Mouse (Mus musculus): ENCODE results near the gene Smyd4. TPM values are rescaled to one million over a fixed set of nuclear protein-coding genes. Genes with fewer than 3 reads are reported as not detected.

Gene Smyd4
- polyA plus RNA-seq, 1 experiment from 2014 or later, result 16.3 TPM

DNA sequence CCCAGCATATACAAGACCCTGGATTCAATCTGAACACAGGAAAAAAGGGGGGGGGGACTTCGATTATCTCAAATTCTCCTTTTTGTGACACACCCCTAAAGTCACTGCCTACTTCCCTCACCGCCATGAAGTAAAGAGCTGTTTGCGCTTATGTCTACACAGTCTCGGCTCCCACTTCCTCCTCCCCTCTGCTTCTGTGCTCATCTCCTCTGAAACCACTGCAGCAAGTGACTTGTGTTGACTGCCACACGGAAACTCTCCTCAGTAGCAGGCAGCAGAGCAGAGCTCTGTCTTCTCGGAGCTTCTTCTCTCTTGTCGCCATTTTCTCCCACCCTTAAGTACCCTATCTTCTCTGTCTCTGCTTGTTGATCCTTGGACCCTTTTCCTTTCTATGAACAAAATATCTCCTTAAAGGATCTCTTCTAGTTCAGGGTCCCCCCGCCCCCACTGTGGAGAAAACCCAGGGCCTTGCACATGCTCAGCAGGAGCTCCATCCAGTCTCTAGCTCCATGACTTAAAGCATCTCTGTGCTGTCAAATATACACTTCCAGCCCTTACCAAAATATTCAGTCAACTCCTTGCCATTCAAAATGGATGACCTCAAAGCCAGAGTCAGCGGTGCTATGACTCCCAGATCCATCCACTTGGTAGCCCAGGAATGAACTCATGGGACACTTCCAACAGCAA is 80.9 kb downstream of the Smyd4 start:
- Histone ChIP-seq H3K4me2 (ENCODE audit: low read depth, low read length) (no peak overlapping the region), H3K9me3 (replicated peaks; ENCODE audit: control insufficient read depth, low read length) (peaks cover 1% of the 10 kb centered on the region), H3K4me3 (ENCODE audit: low read length) (no peak overlapping the region), H3K9ac (ENCODE audit: low read length) (no peak overlapping the region), H3K36me3 (ENCODE audit: control insufficient read depth, insufficient read depth) (no peaks in the 10 kb centered on the region), H3K27ac (ENCODE audit: low read length) (no peak overlapping the region), H3K27me3 (ENCODE audit: control insufficient read depth, insufficient read depth, low read length) (no peaks in the 10 kb centered on the region), H3K4me1 (ENCODE audit: control insufficient read depth, insufficient read depth, low read length) (no peaks in the 10 kb centered on the region)
- ATAC-seq (replicated peaks; ENCODE audit: extremely low read depth, insufficient read depth, low FRiP score), result no peak
- WGBS, result 68% methylated on average over 9 of the region's 9 CpGs

GRCm38 (mm10) chr11:75431307-75431706 is 83.1 kb downstream of the Smyd4 start:
- Histone ChIP-seq H3K27me3 (ENCODE audit: control insufficient read depth, insufficient read depth, low read length) (no peaks in the 10 kb centered on the region; the same call in 1 of the 2 replicates), H3K4me3 (ENCODE audit: low read length) (no peak overlapping the region), H3K4me2 (ENCODE audit: low read depth, low read length) (no peak overlapping the region), H3K9ac (ENCODE audit: low read length) (no peak overlapping the region), H3K36me3 (ENCODE audit: control insufficient read depth, insufficient read depth) (no peaks in the 10 kb centered on the region), H3K9me3 (replicated peaks; ENCODE audit: control insufficient read depth, low read length) (peaks cover 4% of the 10 kb centered on the region), H3K4me1 (ENCODE audit: control insufficient read depth, insufficient read depth, low read length) (no peaks in the 10 kb centered on the region), H3K27ac (ENCODE audit: low read length) (no peak overlapping the region)
- 76% methylated on average over 11 of the region's 11 CpGs for WGBS
- ATAC-seq (replicated peaks; ENCODE audit: extremely low read depth, insufficient read depth, low FRiP score), result no peak

DNA sequence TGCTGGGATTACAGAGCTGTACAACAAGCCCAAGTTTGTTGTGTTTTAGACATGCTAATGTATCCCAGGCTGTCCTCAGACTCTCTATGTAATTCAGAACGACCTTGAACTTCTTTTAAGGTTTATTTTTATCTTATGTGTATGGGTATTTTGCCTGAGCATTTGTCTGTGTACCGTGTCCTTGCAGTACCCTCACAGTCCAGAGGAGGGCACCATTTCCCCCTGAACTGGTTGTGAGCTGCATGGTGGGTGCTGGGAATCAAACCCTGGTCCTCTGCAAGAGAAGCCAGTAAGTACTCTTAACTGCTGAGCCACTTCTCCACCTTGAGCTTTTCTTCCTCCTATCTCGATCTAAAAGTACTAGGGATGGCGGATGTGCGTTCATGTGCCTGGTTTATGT is 85.9 kb downstream of the Smyd4 start:
- no peaks in the 10 kb centered on the region for H3K4me1 ChIP-seq (ENCODE audit: control insufficient read depth, insufficient read depth, low read length)
- H3K9ac ChIP-seq (ENCODE audit: low read length), result no peak overlapping the region
- H3K4me3 ChIP-seq (ENCODE audit: low read length), result no peak overlapping the region
- H3K27me3 ChIP-seq (ENCODE audit: control insufficient read depth, insufficient read depth, low read length), result no peaks in the 10 kb centered on the region; the same call in 1 of the 2 replicates
- H3K9me3 ChIP-seq (replicated peaks; ENCODE audit: control insufficient read depth, low read length), result peaks cover 4% of the 10 kb centered on the region
- no peak for ATAC-seq (replicated peaks; ENCODE audit: extremely low read depth, insufficient read depth, low FRiP score)
- H3K27ac ChIP-seq (ENCODE audit: low read length), result no peak overlapping the region
- H3K36me3 ChIP-seq (ENCODE audit: control insufficient read depth, insufficient read depth), result no peaks in the 10 kb centered on the region
- H3K4me2 ChIP-seq (ENCODE audit: low read depth, low read length), result no peak overlapping the region
- 84% methylated on average over 5 of the region's 5 CpGs for WGBS

GRCm38 (mm10) chr11:75438194-75438593 is 90.0 kb downstream of the Smyd4 start:
- Histone ChIP-seq H3K9ac (ENCODE audit: low read length) (no peak overlapping the region), H3K36me3 (ENCODE audit: control insufficient read depth, insufficient read depth) (0 out of 2 replicates have a peak, but pooled peaks cover 8% of the 10 kb centered on the region), H3K27me3 (ENCODE audit: control insufficient read depth, insufficient read depth, low read length) (no peaks in the 10 kb centered on the region; the same call in 1 of the 2 replicates), H3K4me2 (ENCODE audit: low read depth, low read length) (no peak overlapping the region), H3K4me1 (ENCODE audit: control insufficient read depth, insufficient read depth, low read length) (no peaks in the 10 kb centered on the region), H3K9me3 (replicated peaks; ENCODE audit: control insufficient read depth, low read length) (peaks cover 4% of the 10 kb centered on the region), H3K4me3 (ENCODE audit: low read length) (no peak overlapping the region), H3K27ac (ENCODE audit: low read length) (no peak overlapping the region)
- WGBS, result 85% methylated on average over 13 of the region's 13 CpGs
- ATAC-seq (replicated peaks; ENCODE audit: extremely low read depth, insufficient read depth, low FRiP score), result no peak

GRCm38 (mm10) chr11:75438804-75439203 is 90.6 kb downstream of the Smyd4 start:
- Histone ChIP-seq H3K27me3 (ENCODE audit: control insufficient read depth, insufficient read depth, low read length) (no peaks in the 10 kb centered on the region; the same call in 1 of the 2 replicates), H3K9ac (ENCODE audit: low read length) (no peak overlapping the region), H3K4me3 (ENCODE audit: low read length) (no peak overlapping the region), H3K27ac (ENCODE audit: low read length) (no peak overlapping the region), H3K4me2 (ENCODE audit: low read depth, low read length) (no peak overlapping the region), H3K4me1 (ENCODE audit: control insufficient read depth, insufficient read depth, low read length) (no peaks in the 10 kb centered on the region), H3K36me3 (ENCODE audit: control insufficient read depth, insufficient read depth) (0 out of 2 replicates have a peak, but pooled peaks cover 11% of the 10 kb centered on the region), H3K9me3 (replicated peaks; ENCODE audit: control insufficient read depth, low read length) (peaks cover 4% of the 10 kb centered on the region)
- ATAC-seq (replicated peaks; ENCODE audit: extremely low read depth, insufficient read depth, low FRiP score), result no peak
- 92% methylated on average over 3 of the region's 3 CpGs for WGBS

- Histone ChIP-seq H3K27ac (ENCODE audit: low read length) (no peak within 1 kb of the TSS), H3K36me3 (ENCODE audit: control insufficient read depth, insufficient read depth) (0 out of 2 replicates have a peak, but pooled peaks cover 11% of the 10 kb centered on the region), H3K9me3 (replicated peaks; ENCODE audit: control insufficient read depth, low read length) (peaks cover under 1% of the 10 kb centered on the region; the same call in 1 of the 2 replicates), H3K4me2 (ENCODE audit: low read depth, low read length) (no peak within 1 kb of the TSS), H3K27me3 (ENCODE audit: control insufficient read depth, insufficient read depth, low read length) (no peaks in the 10 kb centered on the region; the same call in 1 of the 2 replicates), H3K4me1 (ENCODE audit: control insufficient read depth, insufficient read depth, low read length) (no peaks in the 10 kb centered on the region), H3K9ac (ENCODE audit: low read length) (no peak within 1 kb of the TSS), H3K4me3 (ENCODE audit: low read length) (no peak within 1 kb of the TSS)
- no peak for ATAC-seq (replicated peaks; ENCODE audit: extremely low read depth, insufficient read depth, low FRiP score)
- WGBS, result 87% methylated on average over 6 of the region's 6 CpGs
Observed at GRCm38 (mm10) chr11:75439363-75439762, 91.1 kb downstream of the Smyd4 start, which contains the start of gene Serpinf2. Gene Serpinf2, minus strand, starts transcription at chr11:75439591.

- no peak overlapping the region for H3K27ac ChIP-seq (ENCODE audit: low read length)
- H3K4me3 ChIP-seq (ENCODE audit: low read length), result no peak overlapping the region
- 0 out of 2 replicates have a peak, but pooled peaks cover 11% of the 10 kb centered on the region for H3K36me3 ChIP-seq (ENCODE audit: control insufficient read depth, insufficient read depth)
- no peaks in the 10 kb centered on the region for H3K9me3 ChIP-seq (replicated peaks; ENCODE audit: control insufficient read depth, low read length)
- H3K27me3 ChIP-seq (ENCODE audit: control insufficient read depth, insufficient read depth, low read length), result no peaks in the 10 kb centered on the region; the same call in 1 of the 2 replicates
- 96% methylated on average over 3 of the region's 3 CpGs for WGBS
- H3K4me1 ChIP-seq (ENCODE audit: control insufficient read depth, insufficient read depth, low read length), result no peaks in the 10 kb centered on the region
- ATAC-seq (replicated peaks; ENCODE audit: extremely low read depth, insufficient read depth, low FRiP score), result no peak
- no peak overlapping the region for H3K4me2 ChIP-seq (ENCODE audit: low read depth, low read length)
- no peak overlapping the region for H3K9ac ChIP-seq (ENCODE audit: low read length)
Observed at GRCm38 (mm10) chr11:75439951-75440350, 91.7 kb downstream of the Smyd4 start.

- H3K9ac ChIP-seq (ENCODE audit: low read length), result no peak overlapping the region
- no peaks in the 10 kb centered on the region for H3K27me3 ChIP-seq (ENCODE audit: control insufficient read depth, insufficient read depth, low read length)
- no peak for ATAC-seq (replicated peaks; ENCODE audit: extremely low read depth, insufficient read depth, low FRiP score)
- H3K4me3 ChIP-seq (ENCODE audit: low read length), result no peak overlapping the region
- 0 out of 2 replicates have a peak, but pooled peaks cover 11% of the 10 kb centered on the region for H3K36me3 ChIP-seq (ENCODE audit: control insufficient read depth, insufficient read depth)
- no peaks in the 10 kb centered on the region for H3K9me3 ChIP-seq (replicated peaks; ENCODE audit: control insufficient read depth, low read length)
- H3K4me2 ChIP-seq (ENCODE audit: low read depth, low read length), result no peak overlapping the region
- 84% methylated on average over 7 of the region's 7 CpGs for WGBS
- no peak overlapping the region for H3K27ac ChIP-seq (ENCODE audit: low read length)
- no peaks in the 10 kb centered on the region for H3K4me1 ChIP-seq (ENCODE audit: control insufficient read depth, insufficient read depth, low read length)
Observed at GRCm38 (mm10) chr11:75441034-75441433, 92.8 kb downstream of the Smyd4 start.

DNA sequence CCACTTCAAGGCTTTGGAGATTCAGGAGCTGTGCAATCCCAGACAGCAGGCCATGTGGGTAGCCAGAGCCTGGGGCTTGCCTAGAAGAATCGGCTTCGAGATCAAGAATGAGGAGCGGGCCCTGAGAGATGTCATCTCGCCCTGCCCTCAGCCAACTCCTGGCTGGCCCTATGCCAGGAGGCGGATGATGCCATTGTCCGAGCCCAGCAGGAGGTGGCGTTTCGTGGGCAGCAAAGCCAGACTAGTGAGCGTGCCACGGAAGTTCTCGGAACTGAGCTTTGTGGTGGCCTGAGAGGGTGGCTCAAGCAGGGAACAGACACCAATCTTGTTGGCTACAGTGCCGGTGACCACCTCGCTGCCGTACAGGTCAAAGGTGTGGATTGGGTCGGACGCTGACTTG is 93.4 kb downstream of the Smyd4 start:
- H3K27me3 ChIP-seq (ENCODE audit: control insufficient read depth, insufficient read depth, low read length), result no peaks in the 10 kb centered on the region
- H3K4me1 ChIP-seq (ENCODE audit: control insufficient read depth, insufficient read depth, low read length), result no peaks in the 10 kb centered on the region
- H3K27ac ChIP-seq (ENCODE audit: low read length), result no peak overlapping the region
- H3K9me3 ChIP-seq (replicated peaks; ENCODE audit: control insufficient read depth, low read length), result no peaks in the 10 kb centered on the region
- H3K4me3 ChIP-seq (ENCODE audit: low read length), result no peak overlapping the region
- H3K9ac ChIP-seq (ENCODE audit: low read length), result no peak overlapping the region
- H3K4me2 ChIP-seq (ENCODE audit: low read depth, low read length), result no peak overlapping the region
- 88% methylated on average over 16 of the region's 16 CpGs for WGBS
- ATAC-seq (replicated peaks; ENCODE audit: extremely low read depth, insufficient read depth, low FRiP score), result no peak
- 0 out of 2 replicates have a peak, but pooled peaks cover 11% of the 10 kb centered on the region for H3K36me3 ChIP-seq (ENCODE audit: control insufficient read depth, insufficient read depth)

Measured in heart, embryonic 16.5 days (tissue).